Mouse (Mus musculus): Measurements from ENCODE around the gene Chst12. TPM values are rescaled to one million over a fixed set of nuclear protein-coding genes. Genes with fewer than 3 reads are reported as not detected.
A peak's percentile ranks its signal among the peaks of the same experiment; 100 is the strongest.
"Not testable (repeated sequence)": the region's sequence is repeated elsewhere in the genome, so short reads cannot be mapped to it uniquely, and the experiment has no call there.

Gene Chst12
- polyA plus RNA-seq (2012; ENCODE audit: insufficient read depth, low replicate concordance), result 145 and 281 TPM in 2 replicates

DNA sequence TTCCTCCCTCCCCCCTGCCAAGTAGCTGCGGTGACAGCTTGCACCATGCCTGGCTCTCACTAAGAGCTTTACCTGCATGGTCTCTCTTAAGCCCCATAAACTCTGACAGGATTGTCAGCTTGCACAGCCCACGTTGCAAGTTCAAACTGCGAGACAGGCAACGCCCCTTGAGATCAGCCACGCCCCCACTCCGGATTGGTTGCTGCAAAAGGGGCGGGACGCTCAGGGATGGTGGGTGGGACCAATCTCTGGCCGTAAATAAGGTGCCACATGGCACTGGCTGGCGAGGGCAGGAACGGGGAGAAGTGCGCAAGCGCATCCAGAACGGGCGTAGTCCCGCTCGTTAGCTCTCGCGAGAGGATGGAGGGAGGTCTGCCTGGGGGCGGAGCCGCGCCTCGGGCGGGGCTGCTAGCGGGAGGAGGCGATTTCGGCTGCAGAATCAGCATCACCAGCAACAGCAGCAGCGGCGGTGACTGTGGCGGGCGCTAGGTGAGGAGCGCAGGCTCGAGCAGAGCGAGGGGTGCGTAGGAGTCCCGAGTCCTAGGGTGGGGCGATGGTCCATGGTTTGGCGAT, at the start of gene Chst12:
Chst12 (plus strand) TSS at position 343 of the 573 bp plus-strand sequence.
- Histone ChIP-seq H3K36me3 (replicated peaks; ENCODE audit: low read length) (peaks cover 21% of the 10 kb centered on the region), H3K4me1 (peaks cover 92% of the 10 kb centered on the region)

DNA sequence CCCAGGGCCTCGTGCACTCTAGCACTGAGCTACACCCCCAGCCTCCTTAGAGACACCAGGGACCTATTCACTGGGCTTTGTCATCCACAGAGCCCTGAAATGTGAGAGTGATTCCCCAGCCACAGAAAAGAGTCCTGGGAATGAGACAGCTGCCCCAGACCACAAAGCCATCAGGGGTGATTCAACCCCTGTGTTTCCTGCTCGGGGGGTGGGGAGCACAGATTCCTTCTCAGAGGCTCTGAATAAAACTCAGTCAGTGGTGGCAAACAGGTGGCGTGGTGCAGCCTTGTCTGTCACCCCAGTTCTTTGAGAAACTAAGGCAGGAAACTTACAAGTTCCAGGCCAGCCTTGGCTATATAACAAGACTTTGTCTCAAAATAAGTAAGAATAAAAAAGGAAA, 43.9 kb upstream of the Chst12 start:
- H3K36me3 ChIP-seq (replicated peaks; ENCODE audit: low read length), result no peaks in the 10 kb centered on the region
- TF ChIP-seq GATA1 (IDR thresholded peaks at IDR 0.05; ENCODE audit: borderline replicate concordance, low read length) (no peak), FLI1 (IDR thresholded peaks at IDR 0.05; ENCODE audit: low read length) (no peak)
- peaks cover 30% of the 10 kb centered on the region for H3K27me3 ChIP-seq (replicated peaks)
- H3K4me3 ChIP-seq (replicated peaks), result no peak overlapping the region
- H3K9me3 ChIP-seq, result peaks cover 37% of the 10 kb centered on the region
- peaks cover 3% of the 10 kb centered on the region; the same call in 1 of the 2 replicates for H3K4me1 ChIP-seq

More for the DNA sequence above, at the start of gene Chst12:
- Histone ChIP-seq H3K9me3 (no peaks in the 10 kb centered on the region), H3K4me3 (replicated peaks) (peak within 1 kb of the TSS; percentile 100), H3K27me3 (replicated peaks) (no peaks in the 10 kb centered on the region)
- TF ChIP-seq FLI1 (IDR thresholded peaks at IDR 0.05; ENCODE audit: low read length) (no peak), GATA1 (IDR thresholded peaks at IDR 0.05; ENCODE audit: borderline replicate concordance, low read length) (no peak)

DNA sequence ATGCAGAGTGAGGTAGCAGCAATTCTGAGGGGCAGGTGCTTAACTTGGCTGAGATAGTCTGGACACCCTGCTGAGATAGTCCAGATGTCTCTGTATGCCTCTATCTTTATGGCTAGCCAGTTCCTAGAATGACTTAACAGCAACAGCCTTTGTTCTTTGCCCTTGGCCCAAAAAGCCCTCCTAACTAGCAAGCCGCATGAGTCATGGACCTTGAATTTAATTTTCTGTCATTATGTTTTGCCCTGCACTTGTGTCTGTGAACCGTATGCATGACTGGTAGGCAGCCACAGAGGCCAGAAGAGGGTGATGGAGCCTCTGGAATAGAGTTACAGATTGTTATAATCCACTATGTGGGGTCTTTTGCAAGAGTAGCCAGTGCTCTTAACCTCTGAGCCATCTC, 42.2 kb upstream of the Chst12 start:
- peaks cover 37% of the 10 kb centered on the region for H3K9me3 ChIP-seq
- peaks cover 40% of the 10 kb centered on the region for H3K27me3 ChIP-seq (replicated peaks)
- not testable (repeated sequence) for H3K36me3 ChIP-seq (replicated peaks; ENCODE audit: low read length); H3K4me3 ChIP-seq (replicated peaks); H3K4me1 ChIP-seq

DNA sequence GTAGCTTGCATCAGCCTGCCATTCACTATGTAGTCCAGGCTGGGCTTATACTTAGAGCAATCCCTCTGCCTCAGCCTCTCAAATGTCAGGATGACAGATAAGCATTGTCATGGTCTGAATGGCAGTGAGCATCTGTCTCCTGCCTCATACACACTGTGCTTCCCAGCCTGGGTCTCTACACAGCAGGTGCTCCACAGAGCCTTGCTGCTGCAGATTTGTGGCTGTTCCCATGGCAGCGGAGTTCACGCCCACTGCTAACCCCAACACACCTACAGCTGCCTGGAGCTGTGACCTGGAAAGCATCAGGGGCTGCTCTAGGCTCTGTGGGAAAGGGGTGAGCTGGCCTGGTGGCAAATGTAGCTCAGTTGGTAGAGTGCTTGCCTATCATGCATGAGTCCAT, 40.4 kb upstream of the Chst12 start:
- no peak for TF ChIP-seq GATA1 (IDR thresholded peaks at IDR 0.05; ENCODE audit: borderline replicate concordance, low read length)
- TF ChIP-seq FLI1 (IDR thresholded peaks at IDR 0.05; ENCODE audit: low read length), result no peak
- Histone ChIP-seq H3K4me1 (peaks cover 3% of the 10 kb centered on the region; the same call in 1 of the 2 replicates), H3K9me3 (peaks cover 37% of the 10 kb centered on the region), H3K4me3 (replicated peaks) (peak overlapping the region; percentile 24), H3K27me3 (replicated peaks) (peaks cover 48% of the 10 kb centered on the region), H3K36me3 (replicated peaks; ENCODE audit: low read length) (no peaks in the 10 kb centered on the region)

DNA sequence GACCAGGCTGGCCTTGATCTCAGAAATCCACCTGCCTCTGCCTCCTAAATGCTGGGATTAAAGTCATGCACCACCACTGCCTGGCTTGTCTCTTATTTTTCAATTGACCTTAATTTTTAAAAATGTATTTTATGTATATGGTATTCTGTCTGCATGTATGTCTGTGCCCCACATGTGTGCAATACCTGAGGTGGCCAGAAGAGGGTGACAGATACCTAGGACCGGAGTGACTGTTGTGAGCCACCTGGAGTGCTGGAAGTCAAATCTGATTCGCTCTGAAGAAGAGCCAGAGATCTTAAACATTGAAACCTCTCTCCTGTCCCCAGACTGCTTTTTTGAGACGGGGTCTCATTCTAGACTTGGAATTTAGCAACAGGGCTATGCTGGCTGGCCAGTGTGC, 33.0 kb upstream of the Chst12 start:
- Histone ChIP-seq H3K4me1 (no peaks in the 10 kb centered on the region; the same call in 1 of the 2 replicates), H3K27me3 (replicated peaks) (peaks cover 40% of the 10 kb centered on the region), H3K4me3 (replicated peaks) (no peak overlapping the region), H3K36me3 (replicated peaks; ENCODE audit: low read length) (no peaks in the 10 kb centered on the region), H3K9me3 (peaks cover 8% of the 10 kb centered on the region)
- no peak for TF ChIP-seq GATA1 (IDR thresholded peaks at IDR 0.05; ENCODE audit: borderline replicate concordance, low read length)
- no peak for TF ChIP-seq FLI1 (IDR thresholded peaks at IDR 0.05; ENCODE audit: low read length)

DNA sequence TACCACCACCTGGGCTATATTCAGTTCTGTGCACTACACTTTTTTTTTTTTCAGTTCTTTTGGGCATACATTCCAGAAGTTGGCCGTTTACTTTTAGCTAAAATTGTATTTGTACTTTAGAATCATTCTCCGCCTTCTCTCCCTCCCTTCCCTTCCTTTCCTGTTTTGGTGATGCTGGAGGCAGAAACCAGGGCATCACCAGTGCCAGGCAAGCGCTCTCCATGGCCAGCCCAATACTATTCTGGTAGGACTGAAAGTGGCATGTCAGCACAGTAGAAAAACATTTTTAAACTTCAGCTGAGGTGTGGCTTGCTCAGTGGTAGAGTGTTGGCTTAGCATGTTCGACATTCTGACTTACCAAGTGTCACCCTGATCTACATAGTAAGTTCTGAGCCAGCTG, 23.9 kb upstream of the Chst12 start:
- TF ChIP-seq GATA1 (IDR thresholded peaks at IDR 0.05; ENCODE audit: borderline replicate concordance, low read length) (no peak), FLI1 (IDR thresholded peaks at IDR 0.05; ENCODE audit: low read length) (no peak)
- H3K36me3 ChIP-seq (replicated peaks; ENCODE audit: low read length), result no peaks in the 10 kb centered on the region
- peaks cover 25% of the 10 kb centered on the region for H3K4me1 ChIP-seq
- H3K4me3 ChIP-seq (replicated peaks), result no peak overlapping the region
- peaks cover 30% of the 10 kb centered on the region for H3K27me3 ChIP-seq (replicated peaks)
- peaks cover 13% of the 10 kb centered on the region for H3K9me3 ChIP-seq

DNA sequence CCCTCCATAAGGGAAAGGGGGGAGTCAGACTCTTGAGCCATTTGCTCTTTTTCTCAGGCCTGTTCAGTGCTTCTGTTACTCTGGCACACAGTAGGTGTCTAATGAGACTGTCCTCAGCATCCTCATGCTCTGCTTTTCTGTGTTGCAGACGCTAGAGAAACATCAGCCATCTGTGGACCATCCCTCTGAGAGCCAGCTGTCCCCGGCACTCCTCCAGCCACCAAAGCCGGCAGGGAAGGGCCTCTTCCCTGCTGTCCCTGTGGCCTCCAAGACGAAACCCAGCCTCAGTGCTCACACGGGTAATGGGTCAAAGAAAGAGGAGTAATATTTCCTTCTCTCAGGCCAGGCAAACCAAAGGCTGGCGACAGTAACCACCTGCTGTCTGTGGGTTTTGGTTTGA, 14.2 kb upstream of the Chst12 start:
- Histone ChIP-seq H3K9me3 (no peaks in the 10 kb centered on the region), H3K36me3 (replicated peaks; ENCODE audit: low read length) (no peaks in the 10 kb centered on the region), H3K4me1 (peaks cover 23% of the 10 kb centered on the region), H3K27me3 (replicated peaks) (peaks cover 54% of the 10 kb centered on the region), H3K4me3 (replicated peaks) (no peak overlapping the region)
- no peak for TF ChIP-seq FLI1 (IDR thresholded peaks at IDR 0.05; ENCODE audit: low read length)
- TF ChIP-seq GATA1 (IDR thresholded peaks at IDR 0.05; ENCODE audit: borderline replicate concordance, low read length), result no peak

DNA sequence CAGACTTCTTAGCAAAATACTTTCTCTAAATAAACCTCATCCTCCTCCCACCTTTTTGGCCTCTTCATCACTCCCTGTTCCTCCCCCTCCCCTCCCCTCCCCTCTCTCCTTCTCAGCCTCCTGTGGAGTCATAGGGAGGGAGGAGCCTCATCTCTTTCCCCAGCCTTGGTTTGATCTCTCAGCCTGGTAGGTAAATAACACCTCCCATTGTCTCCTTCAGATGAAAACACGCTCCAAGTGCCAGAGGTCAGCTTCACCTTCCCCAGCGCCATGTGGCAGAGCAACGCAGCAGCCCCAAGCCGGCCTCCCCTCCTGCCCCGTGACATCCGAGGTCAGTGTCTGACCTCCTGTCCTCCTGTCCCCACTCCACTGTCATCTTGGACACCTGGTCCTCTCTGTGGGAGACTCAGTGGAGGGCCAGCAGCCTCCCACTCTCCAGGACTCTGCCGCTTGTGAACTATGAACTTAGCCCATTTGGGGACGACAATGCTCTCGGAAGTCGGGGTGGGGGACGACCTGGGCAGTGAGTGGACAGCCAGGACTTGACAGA, 12.6 kb upstream of the Chst12 start:
- Histone ChIP-seq H3K4me1 (peaks cover 23% of the 10 kb centered on the region), H3K36me3 (replicated peaks; ENCODE audit: low read length) (no peaks in the 10 kb centered on the region), H3K9me3 (no peaks in the 10 kb centered on the region), H3K4me3 (replicated peaks) (no peak overlapping the region), H3K27me3 (replicated peaks) (peaks cover 43% of the 10 kb centered on the region)
- no peak for TF ChIP-seq GATA1 (IDR thresholded peaks at IDR 0.05; ENCODE audit: borderline replicate concordance, low read length)
- TF ChIP-seq FLI1 (IDR thresholded peaks at IDR 0.05; ENCODE audit: low read length), result no peak

DNA sequence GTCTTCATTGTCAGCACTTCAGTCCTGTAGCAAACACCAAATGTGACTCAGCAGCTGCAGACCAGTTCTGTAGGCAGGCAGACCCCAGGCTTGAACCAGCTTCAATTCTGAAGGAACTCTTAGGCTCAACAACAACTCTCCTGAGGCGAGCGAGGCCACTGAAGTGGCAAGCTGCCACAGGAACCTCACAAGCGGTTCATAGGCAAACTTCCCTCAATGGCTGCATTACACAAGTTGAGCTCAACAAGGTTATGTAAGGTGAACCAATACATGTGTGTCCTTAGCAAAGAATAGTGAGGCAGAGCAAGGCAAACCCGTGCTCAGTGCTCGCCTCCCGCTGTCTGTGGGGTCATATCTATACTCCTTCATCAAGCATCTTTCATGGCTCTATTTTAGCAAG, 7.2 kb upstream of the Chst12 start:
- H3K36me3 ChIP-seq (replicated peaks; ENCODE audit: low read length), result no peaks in the 10 kb centered on the region
- no peaks in the 10 kb centered on the region; the same call in 1 of the 2 replicates for H3K9me3 ChIP-seq
- H3K4me3 ChIP-seq (replicated peaks), result no peak overlapping the region
- H3K27me3 ChIP-seq (replicated peaks), result peaks cover 14% of the 10 kb centered on the region
- H3K4me1 ChIP-seq, result peaks cover 30% of the 10 kb centered on the region
- no peak for TF ChIP-seq FLI1 (IDR thresholded peaks at IDR 0.05; ENCODE audit: low read length)
- no peak for TF ChIP-seq GATA1 (IDR thresholded peaks at IDR 0.05; ENCODE audit: borderline replicate concordance, low read length)

DNA sequence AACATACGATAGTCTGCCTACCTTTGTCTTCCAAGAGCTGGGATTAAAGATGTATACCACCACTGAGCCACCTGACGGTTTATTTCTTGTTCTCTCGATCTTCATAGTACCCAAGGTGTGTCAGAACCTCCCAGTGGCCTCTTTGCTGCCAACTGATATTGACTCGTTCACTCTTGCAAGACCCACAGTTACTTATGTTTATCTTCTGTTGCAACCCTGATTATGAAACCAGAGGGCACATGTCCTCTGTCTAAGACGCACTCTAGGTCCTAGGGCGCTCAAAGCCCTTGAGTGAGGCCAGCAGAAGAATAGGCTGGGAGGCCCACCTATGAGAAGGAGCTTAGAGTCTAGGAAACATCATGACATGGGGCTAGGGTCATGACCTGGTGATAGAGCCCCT, 4.6 kb upstream of the Chst12 start:
- Histone ChIP-seq H3K4me3 (replicated peaks) (no peak overlapping the region), H3K4me1 (peaks cover 52% of the 10 kb centered on the region), H3K36me3 (replicated peaks; ENCODE audit: low read length) (no peaks in the 10 kb centered on the region), H3K9me3 (no peaks in the 10 kb centered on the region; the same call in 1 of the 2 replicates), H3K27me3 (replicated peaks) (peaks cover 3% of the 10 kb centered on the region)
- TF ChIP-seq GATA1 (IDR thresholded peaks at IDR 0.05; ENCODE audit: borderline replicate concordance, low read length) (no peak), FLI1 (IDR thresholded peaks at IDR 0.05; ENCODE audit: low read length) (no peak)

Measured in megakaryocyte, embryonic 14.5 days (primary cell).